Mouse (Mus musculus): Measurements from ENCODE around the gene Olfr599.
"Not testable (repeated sequence)": the region's sequence is repeated elsewhere in the genome, so short reads cannot be mapped to it uniquely, and the experiment has no call there.

Gene Olfr599

DNA sequence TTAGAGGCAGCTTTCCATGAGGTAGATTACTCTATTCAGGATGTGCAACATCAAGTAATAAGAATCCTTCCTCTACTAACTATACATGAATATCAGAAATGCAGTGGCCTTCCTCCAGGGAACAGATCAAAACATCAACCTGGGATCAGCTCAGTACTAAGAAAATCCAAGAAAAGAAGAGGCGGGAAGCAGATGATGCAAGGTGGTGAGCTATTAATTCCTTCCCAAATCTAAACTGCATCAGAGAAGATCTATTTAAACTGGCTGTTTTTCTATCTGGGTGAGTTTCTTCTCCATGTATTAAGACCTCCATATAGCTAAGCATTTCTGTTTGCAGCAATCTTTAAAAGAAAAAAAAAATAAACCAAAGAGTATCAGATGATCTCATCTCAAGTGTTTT is at the start of gene Olfr599:
Gene Olfr599 (plus strand): TSS at position 301 of the 400 bp plus-strand sequence.
- no peak for DNase-seq (ENCODE audit: low spot score)

DNA sequence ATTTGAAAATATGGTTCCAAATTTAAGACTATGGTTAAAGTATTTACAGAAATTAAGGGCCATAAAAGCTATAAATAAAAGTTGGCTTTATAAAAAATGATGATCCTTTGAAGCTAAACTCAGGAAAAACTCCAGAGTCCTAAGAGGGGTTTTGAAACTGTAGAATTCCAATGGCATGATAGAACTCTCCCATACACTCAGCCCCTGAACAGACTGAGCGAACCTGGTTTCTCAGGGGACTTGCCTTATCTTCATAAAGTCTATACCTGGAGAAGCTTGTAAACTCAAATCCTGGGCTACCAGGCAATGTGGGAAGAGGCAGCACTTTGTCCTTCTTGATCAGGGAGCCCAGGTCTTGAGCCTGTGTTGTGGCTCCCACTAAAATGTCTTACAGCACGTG is 30.4 kb upstream of the Olfr599 start, which contains the start of gene Olfr596:
Gene Olfr596 (plus strand): TSS at position 301 of the 400 bp plus-strand sequence.
- not testable (repeated sequence) for DNase-seq (ENCODE audit: low spot score)

DNA sequence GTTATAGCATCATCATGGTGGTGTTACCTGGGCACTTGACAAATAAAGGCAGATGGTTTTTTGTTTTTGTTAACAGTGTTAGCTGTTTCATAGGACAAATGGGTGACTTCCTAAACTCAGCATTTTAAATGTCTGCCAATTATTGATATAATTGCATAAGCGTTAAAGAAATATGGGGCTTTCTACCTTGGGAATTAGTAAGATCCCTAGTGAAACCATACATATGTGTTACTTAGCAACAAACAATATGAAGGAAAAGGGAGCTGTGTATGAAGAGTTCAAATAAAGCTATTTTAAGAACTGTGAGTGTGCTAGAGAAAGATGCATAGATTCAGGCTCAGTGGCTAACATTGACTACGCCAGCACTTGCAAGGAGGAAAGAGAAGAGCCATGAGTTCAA is 19.7 kb upstream of the Olfr599 start, which contains the start of gene Olfr597:
Gene Olfr597 (plus strand): TSS at position 301 of the 400 bp plus-strand sequence.
- not testable (repeated sequence) for DNase-seq (ENCODE audit: low spot score)

DNA sequence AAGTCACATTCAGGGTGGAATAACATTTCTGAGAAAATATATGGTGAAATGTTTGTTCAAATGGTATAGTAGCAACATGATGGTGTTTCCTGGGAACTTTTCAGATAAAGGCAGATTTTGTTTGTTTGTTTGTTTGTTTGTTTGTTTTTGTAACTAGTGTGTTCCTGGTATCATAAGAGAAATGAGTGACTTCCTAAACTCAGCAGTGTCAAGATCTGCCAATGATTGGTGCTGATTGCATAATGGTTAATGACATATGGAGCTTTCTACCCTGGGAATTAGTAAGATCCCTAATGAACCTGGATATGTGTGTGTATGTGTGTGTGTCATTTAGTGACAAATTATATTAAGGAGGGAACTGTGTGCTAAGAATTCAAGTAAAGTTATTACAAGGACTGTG is 12.4 kb upstream of the Olfr599 start, which contains the start of gene Olfr598:
Gene Olfr598 (plus strand): TSS at position 301 of the 400 bp plus-strand sequence.
- DNase-seq (ENCODE audit: low spot score): no peak

DNA sequence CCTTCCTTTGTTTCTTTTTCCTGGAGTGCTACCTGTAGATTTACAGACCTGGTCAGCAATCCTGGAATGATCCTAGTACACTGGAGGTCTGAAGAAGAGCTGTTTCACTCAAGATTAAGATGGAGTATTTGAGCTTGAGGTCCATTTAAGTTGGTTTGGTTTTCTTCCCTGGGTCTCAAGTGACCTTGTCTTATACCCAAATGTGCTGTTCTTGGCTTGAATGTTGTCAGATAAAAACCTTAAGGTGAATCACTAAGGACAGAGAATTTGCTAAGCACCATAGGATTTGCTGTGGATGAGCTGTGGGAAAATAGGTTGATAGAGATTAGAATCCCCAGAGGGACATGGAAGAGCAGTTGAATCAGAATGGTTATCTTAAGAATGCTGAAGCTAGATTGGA is 13.9 kb downstream of the Olfr599 start, which contains the start of gene Olfr600:
Gene Olfr600 (minus strand): TSS at position 101 of the 400 bp plus-strand sequence.
- no peak for DNase-seq (ENCODE audit: low spot score)

DNA sequence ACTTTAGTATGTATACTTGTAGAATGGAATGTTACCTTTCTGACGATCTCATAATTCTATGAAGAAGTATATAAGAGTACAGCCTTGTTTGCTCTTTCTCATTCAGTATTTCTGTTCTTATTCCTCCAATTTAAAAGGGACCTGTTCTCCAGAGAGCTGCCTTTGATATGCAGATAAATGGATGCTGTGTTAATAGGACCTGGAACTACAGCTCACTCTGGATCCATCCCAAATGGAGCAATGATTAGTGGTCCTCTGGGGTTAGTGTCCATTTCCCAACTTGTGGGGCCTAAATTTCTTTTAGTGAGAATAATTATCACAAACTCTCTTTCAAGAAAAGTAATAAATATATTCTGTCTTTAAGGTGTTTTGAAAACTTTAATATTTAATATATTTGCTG is 26.8 kb downstream of the Olfr599 start, which contains the start of gene Olfr601:
Gene Olfr601 (minus strand): TSS at position 101 of the 400 bp plus-strand sequence.
- no peak for DNase-seq (ENCODE audit: low spot score)

GRCm38 (mm10) chr7:103386077-103386476 is 50.4 kb downstream of the Olfr599 start, which contains the start of gene Olfr603:
Gene Olfr603 (minus strand): TSS chr7:103386177.
- DNase-seq (ENCODE audit: low spot score): no peak
